Mouse (Mus musculus) C2C12 (cell line): ENCODE results near the gene Atrnl1. TPM values are rescaled to one million over a fixed set of nuclear protein-coding genes. Genes with fewer than 3 reads are reported as not detected.
A peak's percentile ranks its signal among the peaks of the same experiment; 100 is the strongest.

Experiments
- H3K27me3 ChIP-seq: one replicate; pipeline ENCODE4 v1.6.1; 2011; ENCODE audit not compliant: control insufficient read depth, insufficient read depth, insufficient read length
- H3K36me3 ChIP-seq: one replicate; pipeline ENCODE4 v1.6.1; 2011; ENCODE audit not compliant: control insufficient read depth, insufficient read depth
- H3K4me3 ChIP-seq: one replicate; pipeline ENCODE4 v1.5.1; 2011; ENCODE audit warnings: mild to moderate bottlenecking, control low read depth; ENCODE audit not compliant: poor library complexity, insufficient read depth, severe bottlenecking
- H3K79me2 ChIP-seq: one replicate; pipeline ENCODE4 v1.6.1; 2011; ENCODE audit not compliant: control insufficient read depth, insufficient read depth
- H3K79me3 ChIP-seq: one replicate; pipeline ENCODE4 v1.6.1; 2011; ENCODE audit warnings: low read depth, control low read depth
- H3ac ChIP-seq: one replicate; pipeline ENCODE3; 2011; ENCODE audit warnings: low read depth; ENCODE audit not compliant: control insufficient read depth, insufficient read length
- CEBPB ChIP-seq: IDR thresholded peaks from one replicate; pipeline ENCODE4 v1.6.1; 2011; ENCODE audit warnings: low read depth, mild to moderate bottlenecking, control low read depth, moderate library complexity
- CTCF ChIP-seq: IDR thresholded peaks from one replicate; pipeline ENCODE4 v1.5.1; 2011; ENCODE audit not compliant: control insufficient read depth, insufficient read depth, insufficient read length
- FOSL1 ChIP-seq: IDR thresholded peaks from one replicate; pipeline ENCODE4 v1.8.0; 2011; ENCODE audit warnings: mild to moderate bottlenecking, low read length; ENCODE audit not compliant: poor library complexity, insufficient read depth, severe bottlenecking
- MAX ChIP-seq: IDR thresholded peaks from one replicate; pipeline ENCODE4 v1.6.1; 2011; ENCODE audit warnings: mild to moderate bottlenecking, control low read depth
- MYOD1 ChIP-seq: IDR thresholded peaks from one replicate; pipeline ENCODE4 v1.6.1; 2011; ENCODE audit warnings: low read depth; ENCODE audit not compliant: control insufficient read depth, insufficient read length
- MYOG ChIP-seq: IDR thresholded peaks from one replicate; pipeline ENCODE4 v1.6.1; 2011; ENCODE audit not compliant: control insufficient read depth, insufficient read length; ENCODE audit errors: extremely low read depth
- USF1 ChIP-seq: IDR thresholded peaks from one replicate; pipeline ENCODE4 v1.6.1; 2011; ENCODE audit warnings: low read depth, mild to moderate bottlenecking, control low read depth, moderate library complexity
- polyA plus RNA-seq: library from polyadenylated mRNA; unstranded; fragments of >200 nt; fragmentation: generic; extraction: Trizol; gene quantifications from one replicate; pipeline ENCODE4 v1.2.1, GENCODE M21; 2012; ENCODE audit warnings: missing spikeins

Gene Atrnl1
- polyA plus RNA-seq, 1 experiment = 3.3 TPM

DNA sequence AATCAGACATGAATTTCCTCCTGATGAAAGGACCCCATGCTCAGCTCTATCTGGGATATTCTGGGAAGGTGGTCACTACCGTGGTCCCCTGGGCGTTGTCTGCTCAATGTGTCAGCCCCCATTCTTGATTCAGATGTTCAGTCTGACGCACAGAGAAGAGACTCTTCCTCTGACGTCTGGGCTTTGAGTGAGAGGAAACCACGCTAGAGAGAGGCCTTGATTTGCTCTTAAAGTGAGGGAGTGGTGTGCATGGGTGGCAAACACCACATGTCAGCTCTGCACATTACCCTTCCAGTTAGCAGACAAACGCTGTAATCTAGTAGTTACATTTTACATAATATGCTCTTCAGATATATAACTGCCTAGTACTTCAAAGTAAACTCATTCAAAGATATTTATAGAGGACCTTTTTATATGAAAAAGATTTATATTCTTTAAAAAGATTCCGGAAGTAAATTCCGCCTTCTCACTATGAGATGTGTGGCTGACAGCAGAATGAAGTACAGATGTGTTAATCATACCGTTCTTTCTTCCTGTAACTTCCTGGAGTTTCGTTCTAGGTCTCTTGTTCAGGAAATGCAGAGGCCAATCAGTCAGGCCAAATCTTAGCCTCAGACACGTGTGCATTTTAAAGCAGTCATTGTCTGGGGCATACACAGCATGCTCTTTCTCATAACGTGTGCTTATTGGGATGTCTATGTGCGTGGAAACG is 192.1 kb downstream of the Atrnl1 start:
- H3K4me3 ChIP-seq = no peak overlapping the region
- H3ac ChIP-seq = no peak overlapping the region
- TF ChIP-seq CTCF (no peak), MYOG (no peak), USF1 (no peak), MAX (no peak), CEBPB (no peak), FOSL1 (no peak), MYOD1 (no peak)
- no peaks in the 10 kb centered on the region for H3K79me3 ChIP-seq
- H3K36me3 ChIP-seq = no peaks in the 10 kb centered on the region
- no peaks in the 10 kb centered on the region for H3K27me3 ChIP-seq
- H3K79me2 ChIP-seq = no peaks in the 10 kb centered on the region

DNA sequence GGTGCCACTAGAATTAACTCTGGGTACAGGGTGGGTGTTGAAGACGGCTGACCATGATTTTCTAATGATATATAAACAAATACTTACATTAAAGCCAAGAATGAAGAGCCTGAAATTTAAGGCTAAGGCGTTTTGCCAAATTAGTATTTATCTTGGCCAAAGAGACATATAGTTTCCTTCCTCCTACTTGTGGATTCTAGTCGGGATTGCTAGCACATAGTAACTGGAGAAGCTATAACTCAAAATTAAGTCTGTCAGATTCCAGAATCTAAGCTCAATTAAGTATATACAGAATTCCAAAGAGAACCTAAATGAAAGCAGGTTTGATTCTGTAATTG is 192.6 kb downstream of the Atrnl1 start:
- H3K4me3 ChIP-seq = no peak overlapping the region
- H3K36me3 ChIP-seq = no peaks in the 10 kb centered on the region
- no peaks in the 10 kb centered on the region for H3K79me3 ChIP-seq
- no peak for TF ChIP-seq MYOG
- TF ChIP-seq MAX = no peak
- no peak for TF ChIP-seq CTCF
- TF ChIP-seq MYOD1 = no peak
- no peak for TF ChIP-seq USF1
- TF ChIP-seq CEBPB = no peak
- H3K79me2 ChIP-seq = no peaks in the 10 kb centered on the region
- no peaks in the 10 kb centered on the region for H3K27me3 ChIP-seq
- no peak overlapping the region for H3ac ChIP-seq

DNA sequence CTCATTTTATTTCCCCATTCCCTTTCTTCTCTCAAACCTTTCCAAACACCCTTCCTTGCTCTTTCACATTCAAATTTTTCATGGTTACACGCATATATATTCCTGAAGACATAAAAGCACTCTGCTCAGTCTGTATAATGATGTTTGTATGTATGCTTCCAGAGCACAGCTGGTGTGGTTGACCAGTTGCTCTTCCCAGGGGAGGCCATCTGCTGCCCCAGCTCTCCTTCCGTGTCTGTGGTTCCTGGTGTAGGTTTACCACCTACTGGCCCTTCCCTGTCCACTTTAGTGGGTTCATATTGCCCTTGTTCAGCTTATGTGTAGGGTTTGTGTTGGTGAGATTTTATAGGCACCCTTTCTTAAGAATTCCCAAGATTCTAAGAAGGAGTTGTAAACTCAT is 197.5 kb downstream of the Atrnl1 start:
- Histone ChIP-seq H3K36me3 (no peaks in the 10 kb centered on the region), H3K79me2 (no peaks in the 10 kb centered on the region), H3K4me3 (no peak overlapping the region), H3ac (no peak overlapping the region), H3K79me3 (no peaks in the 10 kb centered on the region), H3K27me3 (no peaks in the 10 kb centered on the region)
- TF ChIP-seq MYOD1 = peak; percentile 85
- TF ChIP-seq USF1 = no peak

DNA sequence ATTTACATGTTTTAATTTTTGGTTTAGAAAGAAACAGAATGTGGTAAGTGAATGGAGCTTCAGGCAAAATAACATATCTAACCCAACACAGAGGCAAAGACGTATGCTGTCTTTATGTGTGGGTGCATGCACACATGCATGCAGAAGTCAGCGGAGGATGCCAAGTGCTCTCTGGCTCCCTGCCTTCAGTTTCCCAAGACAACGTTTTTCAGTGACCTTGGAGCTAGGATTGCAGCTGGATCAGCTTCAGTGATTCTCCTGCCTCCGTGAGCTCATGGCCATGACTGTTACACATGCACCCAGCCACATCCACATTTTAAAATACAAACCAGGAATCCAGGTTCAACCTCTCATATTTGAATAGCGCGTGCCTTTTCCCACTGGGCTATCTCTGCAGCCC is 203.5 kb downstream of the Atrnl1 start:
- H3K4me3 ChIP-seq = no peak overlapping the region
- TF ChIP-seq FOSL1 = no peak
- no peaks in the 10 kb centered on the region for H3K79me2 ChIP-seq
- no peak overlapping the region for H3ac ChIP-seq
- no peaks in the 10 kb centered on the region for H3K36me3 ChIP-seq
- H3K27me3 ChIP-seq = no peaks in the 10 kb centered on the region
- no peaks in the 10 kb centered on the region for H3K79me3 ChIP-seq

DNA sequence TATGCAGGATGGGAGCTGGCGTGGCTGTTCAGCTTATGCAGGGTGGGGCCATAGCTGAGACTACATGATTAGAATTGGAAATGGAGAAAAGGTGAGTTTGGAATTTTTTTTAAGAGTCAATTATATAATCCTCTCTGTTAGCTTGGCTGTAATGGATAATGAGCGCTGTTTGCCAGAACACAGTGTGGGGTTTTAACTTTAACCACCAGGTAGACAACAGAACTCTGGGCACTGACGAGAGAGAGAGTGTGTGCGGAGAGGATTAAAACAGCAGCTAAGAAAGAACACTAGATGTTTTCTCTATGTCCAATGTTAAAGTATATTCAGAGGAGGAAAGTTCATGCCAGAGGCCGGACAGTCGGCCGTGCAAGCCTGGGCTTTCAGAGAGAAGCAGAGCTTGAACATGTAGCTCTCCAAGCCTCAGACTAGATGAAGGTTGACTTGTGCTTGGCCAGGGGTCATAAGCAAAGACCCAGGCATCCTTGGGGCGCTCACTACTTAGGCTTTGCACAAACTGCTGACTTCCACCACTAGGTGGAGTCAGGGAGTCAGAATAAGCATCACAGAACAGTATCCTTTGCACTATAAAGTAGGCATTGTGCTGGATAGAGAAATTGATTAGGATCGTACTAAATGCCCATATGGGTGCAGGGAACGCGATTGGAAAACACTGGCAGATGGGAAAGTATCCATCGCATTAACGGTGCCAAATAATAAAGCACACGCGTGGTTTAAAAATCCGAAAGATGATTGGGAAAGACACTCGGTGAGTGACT is 205.6 kb downstream of the Atrnl1 start:
- TF ChIP-seq CTCF (peak; percentile 25), FOSL1 (no peak), CEBPB (no peak), MAX (no peak), MYOG (no peak)

DNA sequence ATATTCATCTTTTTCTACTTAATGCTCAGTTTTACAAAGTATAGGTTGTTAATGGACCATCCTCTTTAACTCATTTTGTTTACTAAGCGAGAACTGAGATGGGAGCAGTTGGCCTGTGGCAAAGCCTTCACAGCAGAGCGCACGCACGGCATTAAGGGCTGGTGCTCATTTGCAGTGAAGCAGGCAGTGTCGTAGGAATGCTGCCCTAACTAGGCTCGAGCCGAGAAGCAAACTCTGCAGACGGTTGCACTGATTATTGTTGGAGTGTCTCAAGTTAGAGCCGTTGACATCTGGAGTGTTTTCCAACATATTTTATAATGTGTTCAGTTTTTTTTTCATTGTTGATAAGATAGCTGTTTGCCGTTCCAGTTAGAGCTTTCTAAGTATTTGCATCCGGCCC is 206.9 kb downstream of the Atrnl1 start:
- no peaks in the 10 kb centered on the region for H3K79me3 ChIP-seq
- TF ChIP-seq MYOG (no peak), FOSL1 (no peak), MYOD1 (no peak), USF1 (no peak), MAX (no peak), CEBPB (no peak)
- no peaks in the 10 kb centered on the region for H3K36me3 ChIP-seq
- no peaks in the 10 kb centered on the region for H3K79me2 ChIP-seq
- H3K4me3 ChIP-seq = no peak overlapping the region
- H3ac ChIP-seq = no peak overlapping the region
- H3K27me3 ChIP-seq = no peaks in the 10 kb centered on the region

More for the DNA sequence above, 205.6 kb downstream of the Atrnl1 start:
- no peaks in the 10 kb centered on the region for H3K79me3 ChIP-seq
- H3K79me2 ChIP-seq = no peaks in the 10 kb centered on the region
- H3K36me3 ChIP-seq = no peaks in the 10 kb centered on the region
- no peak overlapping the region for H3K4me3 ChIP-seq
- no peaks in the 10 kb centered on the region for H3K27me3 ChIP-seq
- H3ac ChIP-seq = no peak overlapping the region
